Mouse (Mus musculus): ENCODE data around the gene Il13ra2.

GRCm38 (mm10) chrX:147429753-147430152 lies 761 bp upstream of the Il13ra2 start:
- TF ChIP-seq NRF1 (IDR thresholded peaks at IDR 0.05; ENCODE audit: low read depth, low read length), result no peak
- no peak for TF ChIP-seq POLR2A (IDR thresholded peaks at IDR 0.05; ENCODE audit: low read depth, low read length)
- no peak for TF ChIP-seq MYC (IDR thresholded peaks at IDR 0.05; ENCODE audit: low read depth, low read length)
- TF ChIP-seq CTCF (conservative IDR thresholded peaks at IDR 0.05 in 1 of 2, IDR thresholded peaks at IDR 0.05 in 1 of 2; ENCODE audit: low read depth in 2 of 2, low read length in 2 of 2), result no peak
- no peak for TF ChIP-seq JUN (IDR thresholded peaks at IDR 0.05; ENCODE audit: insufficient read depth, low read depth, low read length)
- TF ChIP-seq TCF12 (IDR thresholded peaks at IDR 0.05; ENCODE audit: low read depth, low read length), result no peak
- no peak for TF ChIP-seq USF1 (IDR thresholded peaks at IDR 0.05; ENCODE audit: low read depth, low read length)
- TF ChIP-seq EP300 (IDR thresholded peaks at IDR 0.05; ENCODE audit: low read length), result no peak
- no peak for TF ChIP-seq CHD1 (IDR thresholded peaks at IDR 0.05; ENCODE audit: low read depth, low read length)
- TF ChIP-seq ZMIZ1 (IDR thresholded peaks at IDR 0.05; ENCODE audit: low read depth, low read length), result no peak
- TF ChIP-seq RCOR1 (conservative IDR thresholded peaks at IDR 0.05; ENCODE audit: low read depth, low read length), result no peak
